Mouse (Mus musculus) hindbrain, postnatal 0 days (tissue): ENCODE results near the gene Repin1. TPM values are rescaled to one million over a fixed set of nuclear protein-coding genes. Genes with fewer than 3 reads are reported as not detected.

Experiments
- ATAC-seq: fragments of 200-750 bp; cut with Nextera tagmentation; 2 replicates; pipeline ENCODE4 v1.8.0; 2017; ENCODE audit warnings: mild to moderate bottlenecking, moderate TSS enrichment, moderate library complexity
- DNase-seq: peaks from one replicate; pipeline ENCODE4 v3.0.0-alpha.2; 2015; ENCODE audit warnings: low spot score
- H3K27ac ChIP-seq: fragments of 300-500 bp; sonication (generic); 2 replicates; pipeline ENCODE4 v1.5.1; 2014; ENCODE audit warnings: mild to moderate bottlenecking
- H3K27me3 ChIP-seq: fragments of 300-500 bp; sonication (generic); 2 replicates; pipeline ENCODE4 v1.6.1; 2014; ENCODE audit warnings: low read length, mixed read lengths; ENCODE audit not compliant: insufficient read depth
- H3K36me3 ChIP-seq: fragments of 300-500 bp; sonication (generic); 2 replicates; pipeline ENCODE4 v1.6.1; 2014; ENCODE audit warnings: low read length, mixed read lengths; ENCODE audit not compliant: insufficient read depth
- H3K4me1 ChIP-seq: fragments of 300-500 bp; sonication (generic); 2 replicates; pipeline ENCODE4 v1.6.1; 2014; ENCODE audit warnings: antibody characterized with exemption, low read length, mixed read lengths; ENCODE audit not compliant: insufficient read depth
- H3K4me2 ChIP-seq: fragments of 300-500 bp; sonication (generic); 2 replicates; pipeline ENCODE4 v1.6.1; 2014; ENCODE audit warnings: low read depth, mild to moderate bottlenecking, low read length, moderate library complexity, mixed read lengths
- H3K4me3 ChIP-seq: fragments of 300-500 bp; sonication (generic); 2 replicates; pipeline ENCODE4 v1.5.1; 2014; ENCODE audit warnings: low read length
- H3K9ac ChIP-seq: fragments of 300-500 bp; sonication (generic); replicated peaks from 2 replicates; pipeline ENCODE4 v1.6.1; 2014; ENCODE audit warnings: mild to moderate bottlenecking, low read length, moderate library complexity, mixed read lengths
- H3K9me3 ChIP-seq: fragments of 300-500 bp; sonication (generic); 2 replicates; pipeline ENCODE4 v1.6.1; 2016; ENCODE audit warnings: low read length, mixed read lengths
- CTCF ChIP-seq: IDR thresholded peaks from 2 replicates; pipeline ENCODE4 v1.5.1; 2016; ENCODE audit warnings: antibody characterized with exemption, control low read depth, low read depth
- WGBS: fragments of 180-500 bp; shearing (Covaris S2); extraction: QIAGEN DNeasy Blood & Tissue Kit; methylation state at CpG from one replicate; pipeline ENCODE4 v1.1.7; 2014; 5-methylcytosine and 5-hydroxymethylcytosine counted together
- polyA plus RNA-seq: library from polyadenylated mRNA; unstranded; fragments of >200 nt; fragmentation: Nextera tagmentation; extraction: Ambion mirVana; gene quantifications from 2 replicates; pipeline ENCODE4 v1.2.1, GENCODE M21; 2015
- total RNA-seq: library from RNA; depleted of rRNA; stranded (reverse); fragments of >200 nt; gene quantifications from 2 replicates; pipeline ENCODE4 v1.2.3, GENCODE M21; 2014

Repin1 gene
- total and polyA plus RNA-seq, 2 experiments from 2014 or later, result 40.6 to 83.1 TPM

DNA sequence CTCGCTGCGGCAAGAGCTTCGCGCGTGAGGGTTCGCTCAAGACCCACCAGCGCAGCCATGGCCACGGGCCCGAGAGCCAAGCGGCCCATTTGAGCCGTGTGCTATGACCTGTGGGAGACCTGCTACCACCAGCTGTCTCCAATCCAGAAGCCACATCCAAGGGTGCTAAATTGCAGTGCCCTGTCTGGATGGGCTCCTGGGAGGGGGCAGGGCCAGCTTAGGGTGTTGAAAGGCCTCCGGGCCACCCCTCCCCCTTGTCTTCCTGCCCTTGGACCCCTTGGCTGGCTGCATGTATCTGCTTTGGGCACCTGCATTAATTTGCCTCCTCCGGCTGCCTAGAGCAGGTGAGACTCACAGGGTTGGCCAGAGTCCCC is 36.0 kb downstream of the Repin1 start:
- peak; percentile 4 for ATAC-seq
- Histone ChIP-seq H3K27ac (peak overlapping the region; percentile 70; the same call in 1 of the 2 replicates), H3K9ac (peak overlapping the region; percentile 56), H3K4me2 (peak overlapping the region; percentile 65), H3K36me3 (no peaks in the 10 kb centered on the region; the same call in 1 of the 2 replicates), H3K4me3 (peak overlapping the region; percentile 39), H3K9me3 (no peaks in the 10 kb centered on the region), H3K27me3 (no peaks in the 10 kb centered on the region), H3K4me1 (peaks cover 8% of the 10 kb centered on the region)
- DNase-seq, result no peak
- 17% methylated on average over 13 of the region's 13 CpGs for WGBS
- no peak for TF ChIP-seq CTCF

DNA sequence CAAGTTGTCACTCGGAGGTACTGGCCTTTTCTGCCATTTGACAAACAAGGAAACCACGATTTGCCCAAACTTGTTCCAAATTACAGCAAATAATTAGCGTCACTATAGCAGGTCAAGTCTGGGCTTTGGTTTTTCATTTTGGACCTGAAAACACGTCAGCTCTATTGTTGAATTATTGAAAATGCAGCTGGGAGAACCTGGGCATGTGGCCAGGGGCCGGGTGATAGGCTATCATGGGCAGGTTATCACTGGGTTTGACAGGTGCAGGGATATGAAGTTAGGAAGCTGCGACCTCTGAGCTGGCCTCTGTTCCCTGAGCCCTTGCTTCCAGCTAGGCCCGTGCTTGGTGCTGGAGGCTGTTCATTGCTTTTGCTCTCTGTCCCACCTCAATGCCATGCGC is 37.1 kb downstream of the Repin1 start:
- DNase-seq (no peak), ATAC-seq (no peak)
- Histone ChIP-seq H3K4me3 (no peak overlapping the region), H3K27me3 (no peaks in the 10 kb centered on the region), H3K9me3 (no peaks in the 10 kb centered on the region), H3K4me1 (peaks cover 8% of the 10 kb centered on the region), H3K36me3 (no peaks in the 10 kb centered on the region; the same call in 1 of the 2 replicates), H3K9ac (no peak overlapping the region), H3K27ac (no peak overlapping the region), H3K4me2 (no peak overlapping the region)
- 91% methylated on average over 8 of the region's 8 CpGs for WGBS
- no peak for TF ChIP-seq CTCF

DNA sequence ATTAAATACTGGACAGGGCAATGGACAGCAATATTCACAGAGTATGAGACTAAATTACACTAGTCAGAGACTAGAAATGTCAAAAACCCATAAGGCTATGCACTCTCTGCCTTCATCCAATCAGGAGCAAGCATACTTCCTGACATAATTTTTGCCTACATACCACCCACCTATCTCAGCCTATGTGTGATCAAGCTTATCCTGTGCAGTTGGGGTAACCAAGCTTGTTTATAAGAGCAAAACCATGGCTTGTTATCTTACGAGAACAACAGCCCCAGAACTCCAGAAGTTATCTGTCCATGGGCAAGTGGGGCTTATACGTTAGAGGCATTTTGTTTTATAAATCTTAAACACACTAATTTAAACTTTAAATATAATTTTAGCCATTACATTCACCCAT is 41.4 kb downstream of the Repin1 start:
- Histone ChIP-seq H3K4me1 (no peaks in the 10 kb centered on the region), H3K27me3 (no peaks in the 10 kb centered on the region), H3K36me3 (no peaks in the 10 kb centered on the region; the same call in 1 of the 2 replicates), H3K27ac (no peak overlapping the region), H3K9me3 (no peaks in the 10 kb centered on the region), H3K9ac (no peak overlapping the region), H3K4me2 (no peak overlapping the region), H3K4me3 (no peak overlapping the region)
- WGBS, result 91% methylated on average over 2 of the region's 2 CpGs
- no peak for TF ChIP-seq CTCF
- DNase-seq (no peak), ATAC-seq (no peak)

DNA sequence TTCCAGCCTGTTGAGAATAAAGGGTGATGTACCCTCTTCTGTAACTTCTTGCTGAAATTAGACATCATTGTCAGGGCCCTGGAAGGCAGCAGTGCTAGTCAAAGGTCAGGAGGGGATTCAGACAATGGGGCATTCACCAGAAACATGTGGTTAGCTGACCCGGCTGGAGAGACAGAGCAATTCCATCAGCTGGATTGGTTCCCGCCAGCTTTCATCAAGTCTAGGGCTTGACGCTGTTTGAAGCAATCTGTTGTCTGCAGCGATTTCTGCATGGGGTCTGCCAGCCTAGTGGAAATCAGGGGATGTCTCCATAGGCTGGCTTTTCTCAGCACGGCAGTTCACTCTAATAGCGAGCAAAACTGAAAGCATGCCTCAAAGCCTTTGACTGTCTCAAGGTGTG is 42.8 kb downstream of the Repin1 start:
- ATAC-seq (no peak), DNase-seq (peak; percentile 10)
- Histone ChIP-seq H3K27me3 (no peaks in the 10 kb centered on the region), H3K9me3 (no peaks in the 10 kb centered on the region), H3K36me3 (no peaks in the 10 kb centered on the region; the same call in 1 of the 2 replicates), H3K9ac (no peak overlapping the region), H3K4me1 (no peaks in the 10 kb centered on the region), H3K4me3 (no peak overlapping the region), H3K27ac (no peak overlapping the region), H3K4me2 (no peak overlapping the region)
- WGBS, result 35% methylated on average over 6 of the region's 6 CpGs
- TF ChIP-seq CTCF, result no peak

DNA sequence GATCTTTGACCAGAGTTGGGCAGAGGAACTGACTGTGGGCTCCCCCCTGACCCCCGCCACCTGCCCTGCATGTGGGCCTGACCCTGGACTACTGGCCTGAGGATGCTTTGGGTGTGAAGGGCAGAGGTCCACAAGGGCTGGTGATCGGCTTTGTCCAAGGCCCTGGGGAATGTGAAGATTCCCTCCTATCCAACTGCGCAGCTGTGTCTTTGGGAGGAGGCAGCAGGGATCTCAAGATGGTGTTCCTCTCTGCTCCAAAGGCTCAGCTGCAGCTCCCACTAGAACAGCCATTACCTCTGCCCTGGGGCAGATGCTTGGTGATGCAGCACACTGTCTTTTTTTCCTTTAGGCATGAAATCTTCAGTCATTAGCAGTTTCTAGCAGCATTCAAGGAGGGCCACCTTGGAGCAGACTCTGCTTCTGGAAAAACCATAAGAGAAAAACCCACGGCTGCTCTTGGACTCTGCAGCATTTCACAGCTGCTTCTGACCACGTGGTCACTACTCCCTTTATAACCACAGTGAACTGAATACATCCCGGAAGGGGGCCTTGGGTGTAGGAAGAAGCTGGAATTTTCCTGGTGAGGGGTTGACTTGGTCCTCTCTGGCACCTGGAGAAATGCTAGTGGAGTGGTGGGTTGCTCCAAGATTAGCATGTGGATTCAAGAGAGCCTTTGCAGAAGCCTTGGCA is 44.3 kb downstream of the Repin1 start:
- no peaks in the 10 kb centered on the region for H3K9me3 ChIP-seq
- H3K27ac ChIP-seq, result no peak overlapping the region
- H3K36me3 ChIP-seq, result no peaks in the 10 kb centered on the region
- no peak for TF ChIP-seq CTCF
- no peak for ATAC-seq
- H3K4me1 ChIP-seq, result no peaks in the 10 kb centered on the region
- no peak overlapping the region for H3K4me3 ChIP-seq
- H3K27me3 ChIP-seq, result no peaks in the 10 kb centered on the region
- no peak overlapping the region for H3K9ac ChIP-seq
- no peak overlapping the region for H3K4me2 ChIP-seq
- WGBS, result 63% methylated on average over 6 of the region's 6 CpGs
- DNase-seq, result no peak

DNA sequence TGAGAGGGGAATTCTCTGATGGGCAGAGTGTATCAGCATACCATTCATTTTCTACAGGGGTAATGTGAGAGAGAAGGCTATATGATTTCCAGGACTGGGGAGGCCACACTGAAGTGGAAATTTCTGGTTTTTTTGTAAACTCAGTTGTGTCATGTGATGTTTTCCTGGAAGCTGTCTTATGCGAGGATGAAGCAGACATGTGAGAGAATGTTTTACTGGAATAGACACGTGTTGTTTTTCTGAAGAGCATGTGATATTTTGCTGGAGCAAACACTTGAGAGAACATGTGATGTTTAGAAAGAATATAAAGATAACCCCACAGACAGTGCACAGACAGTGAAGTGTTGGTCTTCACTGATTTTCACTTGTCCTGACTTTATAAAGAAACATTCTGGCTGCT is 44.9 kb downstream of the Repin1 start:
- DNase-seq, result no peak
- no peaks in the 10 kb centered on the region for H3K4me1 ChIP-seq
- no peak overlapping the region for H3K9ac ChIP-seq
- H3K4me2 ChIP-seq, result no peak overlapping the region
- no peaks in the 10 kb centered on the region for H3K9me3 ChIP-seq
- 77% methylated on average over 2 of the region's 2 CpGs for WGBS
- H3K27me3 ChIP-seq, result no peaks in the 10 kb centered on the region
- H3K36me3 ChIP-seq, result no peaks in the 10 kb centered on the region
- no peak overlapping the region for H3K27ac ChIP-seq
- TF ChIP-seq CTCF, result no peak
- no peak overlapping the region for H3K4me3 ChIP-seq
- no peak for ATAC-seq

DNA sequence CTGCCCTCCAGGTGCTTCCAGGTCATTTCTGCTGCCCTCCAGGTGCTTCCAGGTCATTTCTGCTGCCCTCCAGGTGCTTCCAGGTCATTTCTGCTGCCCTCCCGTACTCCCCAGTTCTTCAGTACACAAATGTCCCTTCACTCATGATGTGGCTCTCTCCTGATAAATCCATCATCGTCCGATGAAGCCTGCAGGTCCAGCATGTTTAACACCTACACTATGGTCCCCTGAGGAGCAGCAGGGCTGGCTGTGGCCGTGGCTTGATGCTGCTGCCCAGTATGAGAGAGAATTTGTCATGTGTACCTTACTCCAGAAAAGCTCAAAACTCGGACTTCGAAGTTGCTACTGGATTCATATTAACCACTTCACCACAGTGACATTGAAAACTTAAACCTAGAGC is 47.7 kb downstream of the Repin1 start:
- no peak for ATAC-seq
- no peak overlapping the region for H3K4me3 ChIP-seq
- H3K36me3 ChIP-seq, result no peaks in the 10 kb centered on the region
- no peaks in the 10 kb centered on the region for H3K9me3 ChIP-seq
- no peaks in the 10 kb centered on the region for H3K4me1 ChIP-seq
- H3K27me3 ChIP-seq, result no peaks in the 10 kb centered on the region
- no peak overlapping the region for H3K27ac ChIP-seq
- no peak overlapping the region for H3K9ac ChIP-seq
- DNase-seq, result no peak
- no peak for TF ChIP-seq CTCF
- H3K4me2 ChIP-seq, result no peak overlapping the region
- 78% methylated on average over 6 of the region's 6 CpGs for WGBS
